Mouse (Mus musculus) embryonic fibroblast, embryonic 13.5 days (primary cell): Measurements from ENCODE around the gene Car10.

ENCODE experiments used
- CTCF ChIP-seq: IDR thresholded peaks from 2 replicates; pipeline ENCODE4 v1.5.1; 2011; ENCODE audit warnings: mild to moderate bottlenecking, control low read depth, low read length, moderate library complexity, borderline replicate concordance; ENCODE audit not compliant: insufficient read depth
- POLR2A ChIP-seq: IDR thresholded peaks from 2 replicates; pipeline ENCODE4 v1.6.1; 2011; ENCODE audit warnings: low read depth, mild to moderate bottlenecking, control low read depth, low read length, moderate library complexity

DNA sequence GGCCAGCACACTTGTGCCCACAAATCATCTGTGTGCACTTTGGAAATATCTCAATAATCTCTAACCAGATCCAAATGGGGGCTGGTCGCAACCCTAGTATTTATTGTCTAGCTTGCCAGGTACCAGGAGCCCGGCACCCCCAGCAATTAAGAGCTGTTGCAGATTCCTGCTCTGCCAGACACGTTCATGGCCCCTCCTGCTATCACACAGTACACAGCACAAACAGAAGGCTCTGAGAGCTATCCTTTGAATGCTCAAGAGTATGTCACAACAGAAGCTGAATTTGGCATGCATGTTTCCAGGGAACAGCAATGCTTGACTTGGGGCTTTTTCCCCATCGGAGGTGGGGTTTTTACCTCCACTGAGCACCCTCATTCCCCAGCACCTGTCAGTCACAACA, 483.5 kb downstream of the Car10 start:
- TF ChIP-seq CTCF (no peak), POLR2A (no peak)
